Mouse (Mus musculus) CH12.LX (cell line): ENCODE results near the gene Snx10. TPM values are rescaled to one million over a fixed set of nuclear protein-coding genes. Genes with fewer than 3 reads are reported as not detected.

Experiments used
- DNase-seq: peaks from one replicate; pipeline ENCODE4 v3.0.0-alpha.2; 2013; ENCODE audit errors: extremely low read depth
- H3K27ac ChIP-seq: 2 replicates; pipeline ENCODE4 v1.5.1; 2012; ENCODE audit warnings: low read depth, mild to moderate bottlenecking, control low read depth, moderate library complexity; ENCODE audit not compliant: insufficient read depth
- H3K27me3 ChIP-seq: replicated peaks from 2 replicates; pipeline ENCODE3; 2012; ENCODE audit warnings: inconsistent platforms
- H3K36me3 ChIP-seq, 2 experiments: replicated peaks in 1 of 2; 2 replicates each; pipeline versions ENCODE3 to v1.6.1; 2012; ENCODE audit warnings: inconsistent platforms in 1 of 2, low read length in 1 of 2, mild to moderate bottlenecking in 1 of 2, mixed read lengths in 1 of 2, moderate library complexity in 1 of 2; ENCODE audit not compliant: control insufficient read depth in 1 of 2, insufficient read depth in 1 of 2
- H3K4me1 ChIP-seq, 2 experiments: 2 replicates each; pipeline ENCODE4 v1.6.1; 2012; ENCODE audit warnings: inconsistent platforms in 1 of 2, moderate library complexity in 1 of 2; ENCODE audit not compliant: insufficient read depth in 2 of 2, control insufficient read depth in 1 of 2
- H3K4me2 ChIP-seq: 2 replicates; pipeline ENCODE4 v1.6.1; 2012; ENCODE audit warnings: low read depth, mild to moderate bottlenecking, control low read depth; ENCODE audit not compliant: poor library complexity, insufficient read depth, severe bottlenecking
- H3K4me3 ChIP-seq, 3 experiments: fragments of 150-350 bp in 1 of 3; sonication (generic) in 1 of 3; replicated peaks in 1 of 3; 2 replicates each; pipeline versions ENCODE3 to v1.5.1; 2011 to 2012; ENCODE audit warnings: low read depth in 2 of 3, low read length in 2 of 3, mild to moderate bottlenecking in 2 of 3, moderate library complexity in 2 of 3, control low read depth in 1 of 3, improper control_type of control experiment in 1 of 3, inconsistent platforms in 1 of 3, mixed read lengths in 1 of 3; ENCODE audit not compliant: poor library complexity in 1 of 3
- H3K79me2 ChIP-seq: replicated peaks from 2 replicates; pipeline ENCODE4 v1.6.1; 2012; ENCODE audit warnings: mild to moderate bottlenecking, moderate library complexity; ENCODE audit not compliant: control insufficient read depth, poor library complexity, insufficient read depth, severe bottlenecking; ENCODE audit errors: extremely low read depth
- H3K9ac ChIP-seq: 2 replicates; pipeline ENCODE4 v1.6.1; 2012; ENCODE audit warnings: low read depth, mild to moderate bottlenecking, control low read depth, moderate library complexity; ENCODE audit not compliant: insufficient read depth
- H3K9me3 ChIP-seq: replicated peaks from 2 replicates; pipeline ENCODE3; 2012; ENCODE audit warnings: low read length, inconsistent platforms, mixed read lengths
- BHLHE40 ChIP-seq: IDR thresholded peaks from 2 replicates; pipeline ENCODE4 v1.6.1; 2011; ENCODE audit warnings: mild to moderate bottlenecking, low read depth, low read length, improper control_type of control experiment
- CTCF ChIP-seq, 2 experiments: IDR thresholded peaks in 1 of 2; conservative IDR thresholded peaks in 1 of 2; 2 replicates each; pipeline ENCODE4 v1.5.1; 2011 to 2012; ENCODE audit warnings: low read depth in 2 of 2, low read length in 2 of 2, improper control_type of control experiment in 1 of 2, inconsistent platforms in 1 of 2, mild to moderate bottlenecking in 1 of 2, moderate library complexity in 1 of 2
- E2F4 ChIP-seq: IDR thresholded peaks from 2 replicates; pipeline ENCODE4 v1.6.1; 2011; ENCODE audit warnings: low read depth, low read length, improper control_type of control experiment; ENCODE audit not compliant: insufficient replicate concordance
- ETS1 ChIP-seq: conservative IDR thresholded peaks from 2 replicates; pipeline ENCODE4 v1.6.1; 2012; ENCODE audit warnings: low read depth, mild to moderate bottlenecking, inconsistent platforms, low read length, improper control_type of control experiment, moderate library complexity
- HCFC1 ChIP-seq: IDR thresholded peaks from 2 replicates; pipeline ENCODE4 v1.6.1; 2012; ENCODE audit warnings: low read depth, mild to moderate bottlenecking, inconsistent platforms, low read length, improper control_type of control experiment
- JUN ChIP-seq: IDR thresholded peaks from 2 replicates; pipeline ENCODE4 v1.6.1; 2011; ENCODE audit warnings: low read depth, mild to moderate bottlenecking, low read length, improper control_type of control experiment, moderate library complexity; ENCODE audit not compliant: insufficient read depth
- JUND ChIP-seq: conservative IDR thresholded peaks from 2 replicates; pipeline ENCODE4 v1.6.1; 2011; ENCODE audit warnings: low read depth, low read length, improper control_type of control experiment
- MAZ ChIP-seq: IDR thresholded peaks from 2 replicates; pipeline ENCODE4 v1.6.1; 2012; ENCODE audit warnings: low read depth, mild to moderate bottlenecking, inconsistent platforms, low read length, improper control_type of control experiment, moderate library complexity
- MXI1 ChIP-seq: IDR thresholded peaks from 2 replicates; pipeline ENCODE4 v1.6.1; 2011; ENCODE audit warnings: mild to moderate bottlenecking, low read depth, low read length, improper control_type of control experiment
- NELFE ChIP-seq: IDR thresholded peaks from 2 replicates; pipeline ENCODE4 v1.6.1; 2011; ENCODE audit warnings: low read depth, low read length, improper control_type of control experiment
- PAX5 ChIP-seq: IDR thresholded peaks from 2 replicates; pipeline ENCODE4 v1.6.1; 2012; ENCODE audit warnings: low read length, inconsistent platforms, mixed read lengths
- RAD21 ChIP-seq: IDR thresholded peaks from 2 replicates; pipeline ENCODE4 v1.6.1; 2011; ENCODE audit warnings: low read depth, mild to moderate bottlenecking, low read length, improper control_type of control experiment, moderate library complexity
- RCOR1 ChIP-seq: conservative IDR thresholded peaks from 2 replicates; pipeline ENCODE4 v1.6.1; 2012; ENCODE audit warnings: low read depth, mild to moderate bottlenecking, inconsistent platforms, low read length, improper control_type of control experiment
- SIN3A ChIP-seq: IDR thresholded peaks from 2 replicates; pipeline ENCODE4 v1.6.1; 2012; ENCODE audit warnings: low read length, improper control_type of control experiment, inconsistent platforms
- SMC3 ChIP-seq: IDR thresholded peaks from 2 replicates; pipeline ENCODE4 v1.6.1; 2011; ENCODE audit warnings: low read depth, low read length, improper control_type of control experiment
- TBP ChIP-seq: conservative IDR thresholded peaks from 2 replicates; pipeline ENCODE4 v1.6.1; 2011; ENCODE audit warnings: low read depth, low read length, improper control_type of control experiment
- USF1 ChIP-seq: IDR thresholded peaks from 2 replicates; pipeline ENCODE4 v1.6.1; 2014; ENCODE audit warnings: low read depth, mild to moderate bottlenecking, inconsistent platforms, low read length, improper control_type of control experiment
- ZC3H11A ChIP-seq: IDR thresholded peaks from 2 replicates; pipeline ENCODE4 v1.6.1; 2012; ENCODE audit warnings: low read depth, mild to moderate bottlenecking, inconsistent platforms, low read length, improper control_type of control experiment
- dilution Hi-C: fragments of 300-500 bp; cut with MboI; formaldehyde crosslinking; loops from 2 replicates; pipeline ENCODE4 v1.14.3; 2020; ENCODE audit warnings: low sequenced_read_pairs; ENCODE audit not compliant: extremely low pct_unique_long_range_greater_than_20kb, extremely low pct_ligation_motif_present
- in situ Hi-C: fragments of 300-500 bp; cut with MboI; formaldehyde crosslinking; loops from 3 replicates; pipeline ENCODE4 v1.14.3; 2019; ENCODE audit warnings: low sequenced_read_pairs, low pct_ligation_motif_present, low pct_unique_long_range_greater_than_20kb, mixed read lengths
- polyA plus RNA-seq: library from polyadenylated mRNA; unstranded; fragments of >175 nt; gene quantifications from 2 replicates; pipeline ENCODE4 v1.2.1, GENCODE M21; 2012; ENCODE audit warnings: low read depth; ENCODE audit not compliant: insufficient read length
- total RNA-seq, 2 experiments: library from RNA; depleted of rRNA; stranded (reverse); fragments of 300-350 nt in 1 of 2; fragments of >200 nt in 1 of 2; gene quantifications; 2 replicates each; pipeline ENCODE4 v1.2.3; 2012 to 2014

Gene Snx10
- total and polyA plus RNA-seq, 3 experiments: 27.6 to 84.7 (median 46.2) TPM

DNA sequence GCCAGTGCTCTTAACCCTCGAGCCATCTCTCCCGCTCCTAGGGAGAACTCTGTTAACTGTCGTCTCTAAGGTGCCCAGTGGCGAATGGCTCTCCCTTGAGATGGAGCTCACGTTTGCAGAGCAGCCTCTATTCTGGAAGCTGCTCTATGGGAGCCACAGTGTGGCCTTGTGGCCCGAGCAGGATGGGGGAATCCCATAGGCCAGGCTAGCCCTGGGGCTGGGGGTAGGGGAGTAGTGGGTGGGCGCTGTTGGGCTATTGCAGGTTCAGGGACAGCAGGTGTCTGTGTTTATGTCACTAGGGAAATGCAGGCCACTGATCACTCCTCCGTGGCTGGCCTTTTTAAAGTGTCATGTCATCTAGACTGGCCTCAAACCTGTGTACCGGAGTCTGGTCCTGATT, 58.4 kb downstream of the Snx10 start:
- DNase-seq: no peak
- no peak overlapping the region for H3K4me2 ChIP-seq
- no peaks in the 10 kb centered on the region for H3K27me3 ChIP-seq
- no peak overlapping the region for H3K9ac ChIP-seq
- H3K9me3 ChIP-seq: no peaks in the 10 kb centered on the region
- dilution Hi-C loops: no loop called here
- H3K79me2 ChIP-seq: no peaks in the 10 kb centered on the region
- no peak for TF ChIP-seq USF1
- TF ChIP-seq JUN: no peak
- TF ChIP-seq RCOR1: no peak
- TF ChIP-seq MAZ: no peak
- no peak for TF ChIP-seq ZC3H11A
- TF ChIP-seq JUND: no peak
- no peak for TF ChIP-seq ETS1
- no peak for TF ChIP-seq BHLHE40
- TF ChIP-seq HCFC1: no peak
- TF ChIP-seq RAD21: no peak
- TF ChIP-seq SIN3A: no peak
- TF ChIP-seq E2F4: no peak
- TF ChIP-seq SMC3: no peak
- no peak for TF ChIP-seq TBP
- TF ChIP-seq MXI1: no peak
- TF ChIP-seq, all 38 proteins: peak for 0
- Histone ChIP-seq H3K36me3 (peaks cover 23 to 88% of the 10 kb centered on the region in 2 experiments), H3K27ac (no peak overlapping the region), H3K4me3 (no peak overlapping the region), H3K4me1 (peaks cover 0 to 7% of the 10 kb centered on the region in 2 experiments; a peak in 1 of 4 replicates)
- in situ Hi-C loops: loop anchor here (5.0 to 25.0 kb wide), 3 partner anchors 195 to 643 kb away; partner anchors contain the start of gene Hoxa7

DNA sequence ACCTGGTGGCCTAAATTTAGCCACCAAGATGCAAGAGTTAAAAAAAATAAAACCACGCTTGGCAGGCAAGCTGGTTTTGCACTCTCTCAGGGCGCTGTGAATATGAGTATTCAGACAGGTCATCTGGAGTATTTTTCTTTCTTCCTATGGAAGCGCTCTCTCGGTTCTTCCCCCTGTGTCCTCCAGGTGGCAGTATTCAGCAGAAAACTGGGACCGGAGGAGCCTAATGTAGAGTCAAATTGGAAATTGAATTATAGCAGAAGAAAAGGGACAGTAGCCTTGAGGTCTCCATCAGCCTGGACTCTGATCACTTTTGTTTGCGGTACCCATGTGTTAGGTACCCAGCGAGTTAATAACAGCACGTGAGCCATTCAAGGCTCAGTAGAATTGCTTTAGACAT, 62.3 kb downstream of the Snx10 start:
- dilution Hi-C loops: no loop called here
- in situ Hi-C loops: loop anchor here (10.0 to 25.0 kb wide), 2 partner anchors 199 to 639 kb away; partner anchors contain the start of gene Hoxa7
- peak; percentile 66 for DNase-seq

More for the DNA sequence above, 62.3 kb downstream of the Snx10 start:
- H3K4me3 ChIP-seq: no peak overlapping the region
- no peak overlapping the region for H3K27ac ChIP-seq
- no peaks in the 10 kb centered on the region for H3K79me2 ChIP-seq
- peaks cover 22 to 77% of the 10 kb centered on the region in 2 experiments for H3K36me3 ChIP-seq
- peaks cover 0 to 7% of the 10 kb centered on the region in 2 experiments; a peak in 1 of 4 replicates for H3K4me1 ChIP-seq
- H3K9me3 ChIP-seq: no peaks in the 10 kb centered on the region
- H3K4me2 ChIP-seq: no peak overlapping the region
- TF ChIP-seq SMC3 (peak; percentile 90), JUN (no peak), NELFE (no peak), PAX5 (no peak), E2F4 (no peak), CTCF (conservative IDR thresholded peaks at IDR 0.05 in 1 of 2, IDR thresholded peaks at IDR 0.05 in 1 of 2; ENCODE audit: low read depth in 2 of 2, low read length in 2 of 2) (peak; percentile 59 to 88), RAD21 (peak; percentile 68), ZC3H11A (peak; percentile 35; the same call in 1 of the 2 replicates)
- H3K9ac ChIP-seq: no peak overlapping the region
- no peaks in the 10 kb centered on the region for H3K27me3 ChIP-seq
